Mouse (Mus musculus): ENCODE data around the gene Aipl1. TPM values are rescaled to one million over a fixed set of nuclear protein-coding genes. Genes with fewer than 3 reads are reported as not detected.

Gene Aipl1
- polyA plus RNA-seq, 1 experiment, result not detected

DNA sequence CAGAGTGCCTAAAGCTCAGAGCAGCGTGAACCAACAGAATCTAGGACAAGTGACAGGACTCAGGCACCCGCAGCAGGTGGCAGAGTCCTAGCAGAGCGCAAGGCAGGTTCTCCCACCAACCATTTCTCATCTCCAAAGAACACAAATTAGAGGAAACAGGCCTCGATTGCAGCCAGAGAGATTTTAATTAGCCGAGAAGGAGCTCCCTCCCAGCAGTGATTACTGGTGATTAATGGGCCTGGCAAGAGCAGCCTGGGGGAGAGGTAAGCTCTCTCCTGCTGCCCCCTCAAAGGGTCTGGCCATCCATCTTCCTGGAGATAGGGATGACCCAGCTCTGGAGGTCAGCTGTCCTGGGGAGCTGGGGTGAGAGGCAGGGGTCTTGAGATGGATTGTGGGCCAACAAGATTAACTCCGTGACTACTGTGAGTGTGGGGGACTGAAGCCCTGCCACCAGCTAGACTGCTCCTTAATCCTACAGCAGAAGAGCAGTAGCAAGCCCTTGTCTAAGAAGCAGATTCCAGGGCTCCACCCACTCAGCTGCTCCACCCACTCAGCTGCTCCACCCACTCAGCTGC lies 35.1 kb upstream of the Aipl1 start:
- H3K27ac ChIP-seq (ENCODE audit: control insufficient read depth, insufficient read depth, low read depth, low read length, poor library complexity), result no peak overlapping the region
- WGBS, result 62% methylated on average over 6 of the region's 6 CpGs
- no peaks in the 10 kb centered on the region for H3K4me1 ChIP-seq (ENCODE audit: control insufficient read depth, insufficient read depth, low read length)
- no peak overlapping the region for H3K4me3 ChIP-seq (replicated peaks; ENCODE audit: control insufficient read depth, low read depth, low read length)
- no peak for TF ChIP-seq POLR2A (IDR thresholded peaks at IDR 0.05; ENCODE audit: borderline replicate concordance, control insufficient read depth, low read depth, low read length)

GRCm38 (mm10) chr11:72070733-72071132 lies 33.4 kb upstream of the Aipl1 start:
- Histone ChIP-seq H3K4me1 (ENCODE audit: control insufficient read depth, insufficient read depth, low read length) (no peaks in the 10 kb centered on the region), H3K4me3 (replicated peaks; ENCODE audit: control insufficient read depth, low read depth, low read length) (no peak overlapping the region), H3K27ac (ENCODE audit: control insufficient read depth, insufficient read depth, low read depth, low read length, poor library complexity) (no peak overlapping the region)
- 80% methylated on average over 9 of the region's 9 CpGs for WGBS
- TF ChIP-seq POLR2A (IDR thresholded peaks at IDR 0.05; ENCODE audit: borderline replicate concordance, control insufficient read depth, low read depth, low read length) (no peak), CTCF (IDR thresholded peaks at IDR 0.05; ENCODE audit: control insufficient read depth, insufficient read depth, low read length) (no peak)

GRCm38 (mm10) chr11:72068026-72068425 lies 30.7 kb upstream of the Aipl1 start:
- no peak for TF ChIP-seq CTCF (IDR thresholded peaks at IDR 0.05; ENCODE audit: control insufficient read depth, insufficient read depth, low read length)
- no peak for TF ChIP-seq POLR2A (IDR thresholded peaks at IDR 0.05; ENCODE audit: borderline replicate concordance, control insufficient read depth, low read depth, low read length)
- Histone ChIP-seq H3K4me1 (ENCODE audit: control insufficient read depth, insufficient read depth, low read length) (no peaks in the 10 kb centered on the region), H3K27ac (ENCODE audit: control insufficient read depth, insufficient read depth, low read depth, low read length, poor library complexity) (no peak overlapping the region), H3K4me3 (replicated peaks; ENCODE audit: control insufficient read depth, low read depth, low read length) (no peak overlapping the region)
- WGBS, result 80% methylated on average over 7 of the region's 7 CpGs

GRCm38 (mm10) chr11:72067326-72067725 lies 30.0 kb upstream of the Aipl1 start:
- Histone ChIP-seq H3K27ac (ENCODE audit: control insufficient read depth, insufficient read depth, low read depth, low read length, poor library complexity) (no peak overlapping the region), H3K4me3 (replicated peaks; ENCODE audit: control insufficient read depth, low read depth, low read length) (no peak overlapping the region), H3K4me1 (ENCODE audit: control insufficient read depth, insufficient read depth, low read length) (no peaks in the 10 kb centered on the region)
- TF ChIP-seq CTCF (IDR thresholded peaks at IDR 0.05; ENCODE audit: control insufficient read depth, insufficient read depth, low read length) (no peak), POLR2A (IDR thresholded peaks at IDR 0.05; ENCODE audit: borderline replicate concordance, control insufficient read depth, low read depth, low read length) (no peak)
- WGBS, result 83% methylated on average over 5 of the region's 5 CpGs

DNA sequence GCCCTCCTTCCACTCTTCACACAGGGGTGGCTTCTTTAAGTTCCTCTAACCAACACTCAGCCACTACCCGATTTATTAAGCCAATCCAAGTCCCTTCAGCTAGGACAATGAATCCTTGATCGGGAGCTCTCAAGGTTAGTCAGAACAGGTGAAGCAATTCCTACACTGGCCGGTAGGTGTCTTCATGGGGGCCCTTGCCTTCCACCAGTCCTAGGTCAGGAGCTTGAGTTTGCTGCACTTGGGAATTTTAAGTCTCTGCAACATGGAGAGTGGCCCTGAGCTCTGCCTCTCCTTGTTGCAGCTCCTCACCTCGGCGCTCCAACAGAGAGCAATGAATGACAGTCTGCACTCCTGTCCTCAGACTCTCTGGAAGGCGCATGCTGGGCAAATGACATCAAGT lies 29.0 kb upstream of the Aipl1 start:
- H3K27ac ChIP-seq (ENCODE audit: control insufficient read depth, insufficient read depth, low read depth, low read length, poor library complexity), result no peak overlapping the region
- 36% methylated on average over 6 of the region's 6 CpGs for WGBS
- peak; percentile 45; the same call in 1 of the 2 replicates for TF ChIP-seq CTCF (IDR thresholded peaks at IDR 0.05; ENCODE audit: control insufficient read depth, insufficient read depth, low read length)
- TF ChIP-seq POLR2A (IDR thresholded peaks at IDR 0.05; ENCODE audit: borderline replicate concordance, control insufficient read depth, low read depth, low read length), result no peak
- no peaks in the 10 kb centered on the region for H3K4me1 ChIP-seq (ENCODE audit: control insufficient read depth, insufficient read depth, low read length)
- H3K4me3 ChIP-seq (replicated peaks; ENCODE audit: control insufficient read depth, low read depth, low read length), result no peak overlapping the region

- no peaks in the 10 kb centered on the region for H3K4me1 ChIP-seq (ENCODE audit: control insufficient read depth, insufficient read depth, low read length)
- H3K4me3 ChIP-seq (replicated peaks; ENCODE audit: control insufficient read depth, low read depth, low read length), result no peak overlapping the region
- no peak overlapping the region for H3K27ac ChIP-seq (ENCODE audit: control insufficient read depth, insufficient read depth, low read depth, low read length, poor library complexity)
- TF ChIP-seq CTCF (IDR thresholded peaks at IDR 0.05; ENCODE audit: control insufficient read depth, insufficient read depth, low read length) (no peak), POLR2A (IDR thresholded peaks at IDR 0.05; ENCODE audit: borderline replicate concordance, control insufficient read depth, low read depth, low read length) (no peak)
- 72% methylated on average over 8 of the region's 8 CpGs for WGBS
These were observed 27.8 kb upstream of the Aipl1 start for GRCm38 (mm10) chr11:72065103-72065502.

DNA sequence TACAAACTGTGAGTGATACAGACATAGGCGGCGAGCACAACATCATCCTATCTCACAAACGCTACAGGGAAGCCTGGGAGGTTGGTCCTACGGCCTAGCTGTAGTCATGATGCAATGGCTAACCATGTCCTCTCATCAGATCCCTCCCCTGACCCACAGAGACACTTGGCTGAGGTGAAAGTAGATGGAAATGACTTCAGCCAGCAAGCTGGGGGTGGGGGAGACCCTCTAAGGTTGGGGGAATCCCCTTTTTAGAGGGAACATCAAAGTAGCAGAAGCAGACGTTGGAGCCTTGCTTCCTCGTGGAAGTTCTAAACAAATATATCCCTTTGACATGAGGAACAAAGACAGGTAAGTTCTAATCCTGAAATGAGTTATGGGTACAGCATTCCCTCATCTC lies 27.1 kb upstream of the Aipl1 start:
- no peak for TF ChIP-seq POLR2A (IDR thresholded peaks at IDR 0.05; ENCODE audit: borderline replicate concordance, control insufficient read depth, low read depth, low read length)
- no peak for TF ChIP-seq CTCF (IDR thresholded peaks at IDR 0.05; ENCODE audit: control insufficient read depth, insufficient read depth, low read length)
- H3K4me3 ChIP-seq (replicated peaks; ENCODE audit: control insufficient read depth, low read depth, low read length), result no peak overlapping the region
- WGBS, result 60% methylated on average over 6 of the region's 6 CpGs
- no peak overlapping the region for H3K27ac ChIP-seq (ENCODE audit: control insufficient read depth, insufficient read depth, low read depth, low read length, poor library complexity)
- H3K4me1 ChIP-seq (ENCODE audit: control insufficient read depth, insufficient read depth, low read length), result no peaks in the 10 kb centered on the region

DNA sequence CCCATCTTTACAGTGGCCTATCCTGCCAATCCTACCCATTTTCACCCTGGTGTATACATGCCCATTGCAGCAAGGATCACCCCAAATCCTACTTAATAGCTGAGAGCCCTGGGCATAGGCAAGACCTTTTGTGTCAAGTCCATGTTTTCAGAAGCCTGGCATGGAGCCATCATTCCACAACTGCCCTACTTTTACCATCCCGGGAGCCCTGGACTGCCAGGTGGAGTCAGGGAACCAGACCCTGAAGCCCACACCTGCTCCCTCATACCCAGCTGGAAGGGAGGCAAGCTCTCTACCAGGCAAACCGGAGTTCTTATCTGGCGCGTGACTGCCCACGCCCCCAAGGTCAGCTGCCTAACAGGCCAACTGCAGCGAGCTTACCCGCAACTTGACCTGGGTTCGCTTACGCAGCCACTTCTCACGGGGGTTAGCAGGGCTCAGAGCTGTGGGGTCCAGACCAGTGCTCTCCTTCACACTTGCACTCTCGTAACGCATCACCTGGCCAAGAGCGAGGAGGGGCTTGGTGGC lies 23.8 kb upstream of the Aipl1 start:
- no peaks in the 10 kb centered on the region for H3K4me1 ChIP-seq (ENCODE audit: control insufficient read depth, insufficient read depth, low read length)
- H3K27ac ChIP-seq (ENCODE audit: control insufficient read depth, insufficient read depth, low read depth, low read length, poor library complexity), result no peak overlapping the region
- TF ChIP-seq POLR2A (IDR thresholded peaks at IDR 0.05; ENCODE audit: borderline replicate concordance, control insufficient read depth, low read depth, low read length), result no peak
- no peak for TF ChIP-seq CTCF (IDR thresholded peaks at IDR 0.05; ENCODE audit: control insufficient read depth, insufficient read depth, low read length)
- no peak overlapping the region for H3K4me3 ChIP-seq (replicated peaks; ENCODE audit: control insufficient read depth, low read depth, low read length)
- 82% methylated on average over 13 of the region's 13 CpGs for WGBS

- no peak overlapping the region for H3K27ac ChIP-seq (ENCODE audit: control insufficient read depth, insufficient read depth, low read depth, low read length, poor library complexity)
- H3K4me3 ChIP-seq (replicated peaks; ENCODE audit: control insufficient read depth, low read depth, low read length), result no peak overlapping the region
- H3K4me1 ChIP-seq (ENCODE audit: control insufficient read depth, insufficient read depth, low read length), result no peaks in the 10 kb centered on the region
- WGBS, result 59% methylated on average over 9 of the region's 9 CpGs
- TF ChIP-seq POLR2A (IDR thresholded peaks at IDR 0.05; ENCODE audit: borderline replicate concordance, control insufficient read depth, low read depth, low read length) (no peak), CTCF (IDR thresholded peaks at IDR 0.05; ENCODE audit: control insufficient read depth, insufficient read depth, low read length) (no peak)
These were observed 23.1 kb upstream of the Aipl1 start for GRCm38 (mm10) chr11:72060416-72060815.

Measured in bone marrow, adult 2 months (tissue).